Mouse (Mus musculus) monocyte, adult 5-6 weeks (primary cell): Measurements from ENCODE around the gene Dmap1. TPM values are rescaled to one million over a fixed set of nuclear protein-coding genes. Genes with fewer than 3 reads are reported as not detected.

ENCODE experiments used
- ATAC-seq: fragments of 153-309, 156-312 bp; replicated peaks from 2 replicates; pipeline ENCODE4 v1.8.0; 2017; ENCODE audit warnings: mild to moderate bottlenecking; ENCODE audit not compliant: low TSS enrichment, insufficient number of reproducible peaks, severe bottlenecking, poor library complexity, low FRiP score
- total RNA-seq: library from RNA; stranded (forward); fragments of 200-1000, 200-491, 200-594 nt; gene quantifications from 3 replicates; pipeline ENCODE4 v1.2.3, GENCODE M21; 2017

The Dmap1 gene
- total RNA-seq, 1 experiment from 2014 or later = 23.9 TPM

- no peak for ATAC-seq
These were observed 23.3 kb downstream of the Dmap1 start for GRCm38 (mm10) chr4:117658582-117659444.

GRCm38 (mm10) chr4:117657646-117658045 is 24.4 kb downstream of the Dmap1 start:
- ATAC-seq = no peak

- ATAC-seq = no peak
These were observed 25.1 kb downstream of the Dmap1 start for GRCm38 (mm10) chr4:117656961-117657360.

GRCm38 (mm10) chr4:117655500-117655863 is 26.6 kb downstream of the Dmap1 start:
- no peak for ATAC-seq

- ATAC-seq = no peak
These were observed 27.2 kb downstream of the Dmap1 start for GRCm38 (mm10) chr4:117654703-117655499.

GRCm38 (mm10) chr4:117654016-117654702 is 27.9 kb downstream of the Dmap1 start:
- ATAC-seq = no peak

GRCm38 (mm10) chr4:117652727-117653126 is 29.3 kb downstream of the Dmap1 start:
- no peak for ATAC-seq

- ATAC-seq = no peak
These were observed 30.4 kb downstream of the Dmap1 start for GRCm38 (mm10) chr4:117651626-117652101.

GRCm38 (mm10) chr4:117646926-117647755 is 34.9 kb downstream of the Dmap1 start:
- no peak for ATAC-seq

- ATAC-seq = no peak
These were observed 35.6 kb downstream of the Dmap1 start for GRCm38 (mm10) chr4:117646496-117646895.

GRCm38 (mm10) chr4:117645859-117646258 is 36.2 kb downstream of the Dmap1 start:
- ATAC-seq = no peak

- no peak for ATAC-seq
These were observed 37.0 kb downstream of the Dmap1 start for GRCm38 (mm10) chr4:117645031-117645435.

- no peak for ATAC-seq
These were observed 40.3 kb downstream of the Dmap1 start for GRCm38 (mm10) chr4:117641804-117642203.

GRCm38 (mm10) chr4:117640925-117641703 is 41.0 kb downstream of the Dmap1 start:
- no peak for ATAC-seq

- ATAC-seq = no peak
These were observed 45.0 kb downstream of the Dmap1 start for GRCm38 (mm10) chr4:117636891-117637613.

- ATAC-seq = no peak
These were observed 45.9 kb downstream of the Dmap1 start for GRCm38 (mm10) chr4:117636152-117636551.

GRCm38 (mm10) chr4:117634642-117635041 is 47.4 kb downstream of the Dmap1 start:
- ATAC-seq = no peak
